Mouse (Mus musculus): ENCODE results near the gene Lrrfip1.

Lrrfip1 gene

GRCm38 (mm10) chr1:90998891-90999611, 514 bp downstream of the Lrrfip1 start:
- no peak for DNase-seq (ENCODE audit: low read depth, low spot score)

- no peak for DNase-seq (ENCODE audit: low read depth, low spot score)
Observed at GRCm38 (mm10) chr1:90999911-91000601, 1.5 kb downstream of the Lrrfip1 start.

GRCm38 (mm10) chr1:91001101-91001500, 2.6 kb downstream of the Lrrfip1 start:
- DNase-seq (ENCODE audit: low read depth, low spot score): no peak

- DNase-seq (ENCODE audit: low read depth, low spot score): no peak
Observed at GRCm38 (mm10) chr1:91001871-91002539, 3.5 kb downstream of the Lrrfip1 start.

- DNase-seq (ENCODE audit: low read depth, low spot score): no peak
Observed at GRCm38 (mm10) chr1:91002641-91003040, 4.1 kb downstream of the Lrrfip1 start.

GRCm38 (mm10) chr1:91003522-91004253, 5.2 kb downstream of the Lrrfip1 start:
- no peak for DNase-seq (ENCODE audit: low read depth, low spot score)

GRCm38 (mm10) chr1:91006037-91006436, 7.5 kb downstream of the Lrrfip1 start:
- no peak for DNase-seq (ENCODE audit: low read depth, low spot score)

GRCm38 (mm10) chr1:91006708-91007107, 8.2 kb downstream of the Lrrfip1 start:
- no peak for DNase-seq (ENCODE audit: low read depth, low spot score)

- no peak for DNase-seq (ENCODE audit: low read depth, low spot score)
Observed at GRCm38 (mm10) chr1:91008147-91008682, 9.7 kb downstream of the Lrrfip1 start.

GRCm38 (mm10) chr1:91008746-91009145, 10.2 kb downstream of the Lrrfip1 start:
- DNase-seq (ENCODE audit: low read depth, low spot score): no peak

- DNase-seq (ENCODE audit: low read depth, low spot score): no peak
Observed at GRCm38 (mm10) chr1:91009266-91009665, 10.7 kb downstream of the Lrrfip1 start.

GRCm38 (mm10) chr1:91010216-91010615, 11.7 kb downstream of the Lrrfip1 start:
- DNase-seq (ENCODE audit: low read depth, low spot score): no peak

GRCm38 (mm10) chr1:91010716-91011115, 12.2 kb downstream of the Lrrfip1 start:
- DNase-seq (ENCODE audit: low read depth, low spot score): no peak

- no peak for DNase-seq (ENCODE audit: low read depth, low spot score)
Observed at GRCm38 (mm10) chr1:91011336-91011735, 12.8 kb downstream of the Lrrfip1 start.

GRCm38 (mm10) chr1:91013803-91014202, 15.3 kb downstream of the Lrrfip1 start:
- no peak for DNase-seq (ENCODE audit: low read depth, low spot score)

GRCm38 (mm10) chr1:91015571-91015970, 17.0 kb downstream of the Lrrfip1 start:
- DNase-seq (ENCODE audit: low read depth, low spot score): no peak

- no peak for DNase-seq (ENCODE audit: low read depth, low spot score)
Observed at GRCm38 (mm10) chr1:91017111-91017758, 18.7 kb downstream of the Lrrfip1 start.

GRCm38 (mm10) chr1:91019346-91019745, 20.8 kb downstream of the Lrrfip1 start:
- no peak for DNase-seq (ENCODE audit: low read depth, low spot score)

GRCm38 (mm10) chr1:91021304-91021703, 22.8 kb downstream of the Lrrfip1 start:
- no peak for DNase-seq (ENCODE audit: low read depth, low spot score)

- no peak for DNase-seq (ENCODE audit: low read depth, low spot score)
Observed at GRCm38 (mm10) chr1:91022157-91022895, 23.8 kb downstream of the Lrrfip1 start.

Measured in telencephalon, adult 2 months (tissue).